Mouse (Mus musculus): ENCODE measurements around the gene Dnm3. TPM values are rescaled to one million over a fixed set of nuclear protein-coding genes. Genes with fewer than 3 reads are reported as not detected.
A peak's percentile ranks its signal among the peaks of the same experiment; 100 is the strongest.
"Not testable (repeated sequence)": the region's sequence is repeated elsewhere in the genome, so short reads cannot be mapped to it uniquely, and the experiment has no call there.

The Dnm3 gene
- polyA plus RNA-seq, 1 experiment from 2014 or later = 27.7 TPM

DNA sequence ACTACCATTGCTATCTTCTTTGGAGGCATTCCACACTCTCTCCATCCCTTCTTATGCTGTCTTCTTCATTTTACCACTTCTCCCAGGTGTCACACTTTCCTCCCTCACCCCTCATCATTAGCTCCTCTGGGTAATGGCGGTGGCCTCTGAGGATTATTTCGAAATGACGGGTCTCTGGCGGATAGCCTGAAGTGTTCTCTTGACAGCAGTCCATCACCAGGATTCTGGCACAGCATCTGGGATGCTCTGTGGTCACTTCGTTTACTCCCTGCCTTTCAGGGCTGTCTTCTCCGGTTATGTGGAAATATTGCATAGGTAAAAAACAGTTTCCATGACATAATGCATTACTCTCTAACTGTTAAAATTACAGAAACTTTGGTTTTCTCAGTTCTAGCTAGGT is 55.0 kb downstream of the Dnm3 start:
- H3K9ac ChIP-seq = no peak overlapping the region
- H3K27me3 ChIP-seq = no peaks in the 10 kb centered on the region
- no peak overlapping the region for H3K4me2 ChIP-seq
- H3K4me3 ChIP-seq = no peak overlapping the region
- no peaks in the 10 kb centered on the region for H3K4me1 ChIP-seq
- ATAC-seq (ENCODE audit: insufficient number of reproducible peaks, insufficient read depth, low FRiP score, low TSS enrichment, low read depth) = no peak
- WGBS = 75% methylated on average over 6 of the region's 6 CpGs
- H3K27ac ChIP-seq = no peak overlapping the region
- no peaks in the 10 kb centered on the region for H3K36me3 ChIP-seq
- no peaks in the 10 kb centered on the region for H3K9me3 ChIP-seq

DNA sequence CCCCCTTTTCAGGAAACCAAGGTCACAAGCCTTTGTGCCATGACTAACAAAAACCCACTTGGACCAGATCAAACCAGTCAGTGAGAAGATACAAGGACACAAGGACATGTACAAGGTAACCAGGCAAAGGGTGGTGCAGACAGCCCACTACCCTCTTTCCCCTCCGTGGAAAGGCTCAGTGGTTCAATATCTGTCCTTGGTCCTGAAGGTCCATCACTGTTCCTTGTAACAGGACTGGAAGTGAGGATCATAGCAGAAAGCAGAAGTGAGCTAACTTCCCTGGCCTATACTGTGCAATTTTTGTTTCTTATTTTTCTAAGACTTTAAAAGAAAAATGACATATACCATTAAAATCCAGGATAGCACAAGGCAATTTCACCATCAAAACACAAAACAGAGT is 64.0 kb downstream of the Dnm3 start:
- 5% methylated on average over 1 of the region's 1 CpGs for WGBS
- Histone ChIP-seq H3K4me3 (no peak overlapping the region), H3K9me3 (no peaks in the 10 kb centered on the region), H3K27me3 (no peaks in the 10 kb centered on the region), H3K36me3 (no peaks in the 10 kb centered on the region), H3K27ac (no peak overlapping the region), H3K9ac (no peak overlapping the region), H3K4me2 (no peak overlapping the region), H3K4me1 (peaks cover 4% of the 10 kb centered on the region; the same call in 1 of the 2 replicates)
- ATAC-seq (ENCODE audit: insufficient number of reproducible peaks, insufficient read depth, low FRiP score, low TSS enrichment, low read depth) = no peak

DNA sequence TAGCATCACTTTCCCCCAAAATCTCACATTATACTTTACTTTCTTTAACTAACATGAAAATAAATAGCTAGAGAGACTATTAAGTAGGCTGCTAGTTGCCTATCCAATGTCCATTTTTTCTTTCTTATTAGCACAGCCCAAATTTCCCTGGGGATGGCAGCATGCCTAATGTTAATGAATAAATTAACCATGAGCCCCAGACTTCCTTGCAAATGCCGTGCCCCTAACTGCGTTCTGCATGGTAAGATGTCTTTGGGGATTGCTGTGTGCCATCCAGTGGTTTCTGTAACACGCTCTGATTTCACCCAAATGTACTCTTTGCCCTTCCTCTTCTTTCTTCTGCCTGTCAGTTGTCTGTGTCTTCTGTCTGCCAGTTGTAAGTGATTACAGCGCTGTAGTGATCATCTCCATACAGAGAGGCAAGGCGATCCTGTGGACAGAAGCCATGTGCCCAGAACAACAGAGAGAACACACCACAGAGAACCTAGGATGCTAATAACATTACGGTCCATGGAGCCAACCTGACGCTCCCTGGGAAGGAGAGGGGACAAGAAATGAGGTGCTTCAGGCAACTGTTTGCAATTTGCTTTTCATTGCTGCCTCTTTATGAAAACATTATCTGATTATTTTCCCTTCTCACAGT is 64.9 kb downstream of the Dnm3 start:
- Histone ChIP-seq H3K4me3 (no peak overlapping the region), H3K9ac (no peak overlapping the region), H3K27ac (no peak overlapping the region), H3K4me2 (no peak overlapping the region), H3K4me1 (peaks cover 4% of the 10 kb centered on the region; the same call in 1 of the 2 replicates), H3K9me3 (no peaks in the 10 kb centered on the region), H3K36me3 (no peaks in the 10 kb centered on the region), H3K27me3 (no peaks in the 10 kb centered on the region)
- no peak for ATAC-seq (ENCODE audit: insufficient number of reproducible peaks, insufficient read depth, low FRiP score, low TSS enrichment, low read depth)
- WGBS = 48% methylated on average over 7 of the region's 7 CpGs

DNA sequence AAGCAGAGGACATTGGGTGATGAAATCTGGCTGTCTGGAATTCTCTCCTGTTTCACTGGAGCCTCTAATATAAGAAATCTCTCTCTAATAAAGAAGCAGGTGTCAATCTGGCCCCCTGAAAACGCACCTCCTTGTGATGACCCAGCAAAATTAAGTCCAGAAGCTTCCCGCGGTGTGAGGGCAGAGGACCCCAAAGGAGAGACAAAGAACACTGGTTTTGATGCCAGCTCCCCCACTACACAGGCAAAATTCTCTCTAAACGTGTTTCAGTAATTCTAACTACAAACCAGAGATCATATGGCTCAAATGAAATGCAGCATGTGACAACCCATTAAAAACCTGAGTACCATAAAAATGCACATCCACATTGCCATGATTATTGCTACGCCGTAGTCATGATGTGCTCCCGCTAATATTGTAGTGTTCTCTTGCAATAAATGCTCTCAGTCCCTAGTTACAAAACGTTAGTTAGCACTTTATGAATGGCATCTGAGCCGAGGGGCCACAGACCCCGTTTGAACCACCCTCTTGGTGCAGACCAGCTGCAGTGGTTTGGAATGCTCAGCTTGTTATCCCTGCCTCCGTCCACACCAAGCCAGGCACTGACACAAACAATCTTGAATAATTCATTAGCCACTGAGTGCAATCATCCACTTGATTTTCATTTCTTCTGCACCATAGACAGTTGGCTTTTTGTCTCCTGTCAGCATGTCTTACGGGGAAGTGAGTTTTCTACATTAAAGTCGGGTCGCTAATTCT is 67.4 kb downstream of the Dnm3 start:
- Histone ChIP-seq H3K27ac (no peak overlapping the region), H3K9me3 (no peaks in the 10 kb centered on the region), H3K4me2 (no peak overlapping the region), H3K36me3 (no peaks in the 10 kb centered on the region), H3K27me3 (no peaks in the 10 kb centered on the region), H3K4me1 (peaks cover 4% of the 10 kb centered on the region; the same call in 1 of the 2 replicates), H3K9ac (no peak overlapping the region), H3K4me3 (no peak overlapping the region)
- no peak for ATAC-seq (ENCODE audit: insufficient number of reproducible peaks, insufficient read depth, low FRiP score, low TSS enrichment, low read depth)
- 72% methylated on average over 14 of the region's 14 CpGs for WGBS

DNA sequence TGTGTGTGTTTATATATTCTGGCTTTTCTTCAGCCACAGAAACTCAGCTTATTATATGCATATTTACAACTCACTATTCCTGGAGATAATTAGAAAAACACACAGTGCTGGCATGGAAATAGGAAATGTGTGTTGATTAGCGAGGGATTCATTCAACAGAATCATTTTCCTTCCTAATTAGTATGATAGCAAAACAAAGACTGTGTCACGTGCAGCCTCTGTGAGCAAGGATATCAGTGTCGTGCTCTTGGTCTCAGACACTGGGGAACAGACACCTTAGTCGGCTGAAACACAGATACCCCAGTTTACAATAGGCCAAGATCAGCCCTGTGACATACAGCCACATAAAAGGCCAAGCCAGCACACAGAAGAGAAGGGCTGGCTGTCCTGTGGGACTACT is 83.3 kb downstream of the Dnm3 start:
- H3K4me3 ChIP-seq = no peak overlapping the region
- H3K4me1 ChIP-seq = no peaks in the 10 kb centered on the region
- H3K9me3 ChIP-seq = no peaks in the 10 kb centered on the region
- H3K9ac ChIP-seq = no peak overlapping the region
- ATAC-seq (ENCODE audit: insufficient number of reproducible peaks, insufficient read depth, low FRiP score, low TSS enrichment, low read depth) = no peak
- no peaks in the 10 kb centered on the region for H3K36me3 ChIP-seq
- WGBS = 42% methylated on average over 4 of the region's 4 CpGs
- H3K27ac ChIP-seq = no peak overlapping the region
- no peak overlapping the region for H3K4me2 ChIP-seq
- H3K27me3 ChIP-seq = no peaks in the 10 kb centered on the region

DNA sequence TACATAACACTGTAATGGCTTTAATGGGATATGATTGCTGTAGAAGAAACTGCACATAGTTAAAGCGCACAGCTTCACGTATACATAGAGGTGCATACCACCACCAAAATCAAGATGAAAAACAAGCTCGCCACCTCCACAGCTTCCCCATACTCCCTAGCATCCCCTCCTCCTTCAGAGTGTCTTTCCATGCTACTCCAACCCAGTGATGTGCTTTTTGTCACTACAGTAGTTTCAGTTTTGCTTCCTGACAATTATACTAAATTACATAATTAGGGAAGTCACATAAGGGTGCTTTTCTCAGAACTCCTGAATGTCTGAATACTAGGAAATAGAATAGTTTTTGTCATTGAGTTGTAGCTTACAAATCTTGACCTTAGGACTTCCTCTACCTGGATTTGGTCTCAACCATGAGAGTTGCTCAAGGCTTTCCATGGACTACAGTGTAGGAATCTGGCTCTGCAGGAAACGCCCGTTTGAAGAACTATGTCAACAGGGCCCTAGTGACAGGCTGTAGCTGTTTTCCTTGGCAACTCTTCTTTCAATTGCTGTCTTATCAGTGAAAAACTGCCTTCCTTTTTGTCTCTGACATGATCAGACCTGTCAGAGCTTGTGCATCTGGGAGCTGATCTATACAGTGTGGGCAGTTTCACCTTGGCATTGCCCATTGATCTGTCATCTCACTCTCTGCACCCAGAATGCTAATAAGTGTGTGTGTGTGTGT is 89.2 kb downstream of the Dnm3 start:
- ATAC-seq (ENCODE audit: insufficient number of reproducible peaks, insufficient read depth, low FRiP score, low TSS enrichment, low read depth) = no peak
- Histone ChIP-seq H3K9ac (no peak overlapping the region), H3K36me3 (no peaks in the 10 kb centered on the region), H3K4me1 (no peaks in the 10 kb centered on the region), H3K4me3 (no peak overlapping the region), H3K9me3 (no peaks in the 10 kb centered on the region), H3K27me3 (no peaks in the 10 kb centered on the region), H3K4me2 (no peak overlapping the region), H3K27ac (no peak overlapping the region)
- WGBS = 73% methylated on average over 5 of the region's 5 CpGs

DNA sequence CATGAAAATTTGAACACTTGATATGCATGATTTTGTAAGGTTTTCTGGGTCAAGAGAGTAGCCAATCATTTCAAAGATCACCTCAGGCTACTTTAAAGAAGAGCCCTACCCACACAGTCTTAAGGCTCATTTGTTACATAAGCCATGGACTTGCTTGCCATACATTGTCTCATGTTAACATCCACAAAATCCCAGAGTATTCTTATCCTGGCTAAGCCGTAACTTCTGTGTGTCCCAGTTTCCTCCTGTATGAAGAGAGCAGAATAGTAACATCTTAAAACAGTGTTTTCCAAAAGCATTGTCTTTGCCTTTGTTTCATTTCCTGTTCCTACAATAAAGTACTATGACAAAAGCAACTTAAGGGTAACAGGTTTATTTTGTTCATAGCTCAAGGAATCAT is 104.8 kb downstream of the Dnm3 start:
- H3K9ac ChIP-seq; H3K36me3 ChIP-seq; ATAC-seq (ENCODE audit: insufficient number of reproducible peaks, insufficient read depth, low FRiP score, low TSS enrichment, low read depth); H3K4me1 ChIP-seq; H3K27ac ChIP-seq; H3K27me3 ChIP-seq; H3K9me3 ChIP-seq; H3K4me3 ChIP-seq; H3K4me2 ChIP-seq: not testable (repeated sequence)
- WGBS = 90% methylated on average over 1 of the region's 1 CpGs

DNA sequence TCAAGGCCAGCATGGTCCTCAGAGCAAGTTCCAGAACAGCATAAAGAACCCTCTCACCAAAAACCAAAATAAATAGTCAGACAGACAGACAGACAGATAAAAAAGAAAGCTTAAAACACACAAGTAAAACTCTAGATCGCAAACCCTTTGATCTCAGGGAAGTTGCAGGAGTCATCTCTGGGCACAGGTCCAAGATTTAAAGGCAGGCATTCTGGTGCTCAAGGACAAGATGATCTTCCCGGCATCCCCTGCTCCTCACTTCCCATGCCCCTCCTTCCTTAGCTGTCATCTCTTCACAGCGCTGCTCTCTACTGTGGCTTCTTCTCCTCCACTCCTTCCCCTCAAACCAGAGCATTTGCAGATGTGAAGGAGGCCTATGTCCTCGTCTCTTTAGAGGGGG is 108.1 kb downstream of the Dnm3 start:
- H3K9ac ChIP-seq = no peak overlapping the region
- H3K4me1 ChIP-seq = no peaks in the 10 kb centered on the region
- ATAC-seq (ENCODE audit: insufficient number of reproducible peaks, insufficient read depth, low FRiP score, low TSS enrichment, low read depth) = no peak
- H3K4me3 ChIP-seq = no peak overlapping the region
- no peaks in the 10 kb centered on the region for H3K27me3 ChIP-seq
- no peaks in the 10 kb centered on the region for H3K9me3 ChIP-seq
- H3K36me3 ChIP-seq = no peaks in the 10 kb centered on the region
- 65% methylated on average over 4 of the region's 4 CpGs for WGBS
- H3K27ac ChIP-seq = no peak overlapping the region
- H3K4me2 ChIP-seq = no peak overlapping the region

DNA sequence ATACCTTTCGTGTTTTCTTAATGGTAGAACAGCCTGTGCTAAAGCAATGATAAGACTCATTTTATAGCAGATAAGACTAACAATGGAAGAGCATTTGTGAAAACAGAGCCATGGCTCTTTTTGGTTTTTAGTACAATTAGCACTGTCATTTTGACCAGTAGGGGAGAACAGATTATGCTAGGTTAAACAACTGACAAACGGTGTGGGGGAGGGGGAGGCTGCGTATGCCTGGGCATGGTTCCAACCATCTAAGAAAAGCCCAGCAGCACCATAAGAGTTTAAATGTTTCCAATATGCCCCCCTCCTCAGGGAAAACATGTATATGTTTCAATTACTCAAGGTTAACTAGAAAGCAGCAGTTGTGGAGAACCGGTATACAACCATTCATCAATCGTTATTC is 115.9 kb downstream of the Dnm3 start:
- Histone ChIP-seq H3K27ac (no peak overlapping the region; the same call in 1 of the 2 replicates), H3K4me1 (peaks cover 40% of the 10 kb centered on the region)
- ATAC-seq (ENCODE audit: insufficient number of reproducible peaks, insufficient read depth, low FRiP score, low TSS enrichment, low read depth) = no peak

DNA sequence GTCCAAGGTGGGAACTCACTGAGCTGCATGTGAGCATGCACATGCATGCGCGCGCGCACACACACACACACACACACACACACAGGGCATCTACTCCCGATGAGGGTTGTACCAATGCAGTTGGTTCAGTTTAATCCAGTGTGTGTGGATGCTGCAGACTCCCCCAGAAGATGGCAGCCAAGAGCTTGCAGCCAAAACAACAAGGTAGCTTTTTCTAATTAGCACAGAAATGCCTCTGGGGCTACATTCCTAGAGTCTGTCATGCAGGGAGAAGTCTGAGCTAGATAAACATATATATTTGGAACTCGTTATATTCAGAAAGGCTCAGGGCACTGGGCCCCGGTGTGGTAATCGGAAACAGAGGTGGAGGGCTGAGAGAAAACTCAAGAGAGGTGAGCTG is 118.6 kb downstream of the Dnm3 start:
- peak; percentile 85 for ATAC-seq (ENCODE audit: insufficient number of reproducible peaks, insufficient read depth, low FRiP score, low TSS enrichment, low read depth)
- 41% methylated on average over 8 of the region's 8 CpGs for WGBS

More for the DNA sequence above, 115.9 kb downstream of the Dnm3 start:
- Histone ChIP-seq H3K9ac (no peak overlapping the region), H3K27me3 (no peaks in the 10 kb centered on the region), H3K4me2 (no peak overlapping the region), H3K9me3 (no peaks in the 10 kb centered on the region), H3K4me3 (no peak overlapping the region), H3K36me3 (no peaks in the 10 kb centered on the region)
- 41% methylated on average over 5 of the region's 5 CpGs for WGBS

DNA sequence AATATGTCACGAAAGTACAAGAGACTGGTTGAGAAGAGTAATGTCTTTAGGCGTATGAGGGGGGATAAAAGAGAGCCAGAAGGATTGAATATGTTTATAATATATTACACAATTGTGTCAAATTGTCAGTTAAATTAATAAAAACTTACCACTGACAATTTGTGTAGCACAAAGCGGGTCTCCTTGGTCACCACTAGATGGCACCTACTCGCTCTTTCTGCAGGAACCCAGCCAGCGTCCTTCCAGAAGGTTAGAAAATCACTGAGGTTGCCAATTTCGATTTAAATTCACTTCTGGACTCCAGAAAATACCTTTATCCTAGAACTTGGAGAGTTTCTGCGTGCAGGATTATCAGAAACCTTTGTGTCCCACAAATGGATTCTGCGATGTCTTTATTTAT is 119.8 kb downstream of the Dnm3 start:
- 34% methylated on average over 8 of the region's 8 CpGs for WGBS
- Histone ChIP-seq H3K4me1 (peaks cover 40% of the 10 kb centered on the region), H3K4me3 (no peak overlapping the region), H3K36me3 (no peaks in the 10 kb centered on the region), H3K27ac (no peak overlapping the region), H3K4me2 (no peak overlapping the region), H3K9me3 (no peaks in the 10 kb centered on the region), H3K27me3 (no peaks in the 10 kb centered on the region), H3K9ac (no peak overlapping the region)
- ATAC-seq (ENCODE audit: insufficient number of reproducible peaks, insufficient read depth, low FRiP score, low TSS enrichment, low read depth) = no peak

More for the DNA sequence above, 118.6 kb downstream of the Dnm3 start:
- H3K4me3 ChIP-seq = no peak overlapping the region
- no peak overlapping the region for H3K9ac ChIP-seq
- no peaks in the 10 kb centered on the region for H3K27me3 ChIP-seq
- no peaks in the 10 kb centered on the region for H3K9me3 ChIP-seq
- no peaks in the 10 kb centered on the region for H3K36me3 ChIP-seq
- H3K4me2 ChIP-seq = peak overlapping the region; percentile 26; the same call in 1 of the 2 replicates
- H3K27ac ChIP-seq = peak overlapping the region; percentile 81
- H3K4me1 ChIP-seq = peaks cover 40% of the 10 kb centered on the region

DNA sequence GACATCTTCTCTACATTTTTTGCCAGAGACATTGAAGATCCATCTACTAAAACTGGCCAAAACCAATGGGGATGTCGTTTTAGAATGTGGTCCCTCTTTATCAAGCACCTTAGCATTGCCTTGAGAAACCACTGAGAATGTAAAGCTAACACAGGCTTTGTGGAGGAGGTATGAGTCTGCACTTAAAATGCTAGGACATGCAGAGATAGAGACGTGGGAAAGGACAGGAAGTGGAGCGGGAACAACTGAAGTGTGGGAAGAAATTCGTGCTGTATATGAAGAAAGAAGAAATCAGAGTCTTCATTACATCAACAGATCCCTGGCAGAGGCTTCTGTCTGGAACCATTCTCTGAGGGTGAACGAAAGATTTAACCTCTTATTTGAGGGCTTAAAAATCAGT is 121.4 kb downstream of the Dnm3 start:
- Histone ChIP-seq H3K27ac (no peak overlapping the region), H3K27me3 (no peaks in the 10 kb centered on the region), H3K4me3 (no peak overlapping the region), H3K36me3 (no peaks in the 10 kb centered on the region), H3K9ac (no peak overlapping the region), H3K9me3 (no peaks in the 10 kb centered on the region), H3K4me1 (peaks cover 25% of the 10 kb centered on the region), H3K4me2 (no peak overlapping the region)
- 69% methylated on average over 5 of the region's 5 CpGs for WGBS
- no peak for ATAC-seq (ENCODE audit: insufficient number of reproducible peaks, insufficient read depth, low FRiP score, low TSS enrichment, low read depth)
